Mouse (Mus musculus): ENCODE data around the gene Emc10. TPM values are rescaled to one million over a fixed set of nuclear protein-coding genes. Genes with fewer than 3 reads are reported as not detected.

The Emc10 gene
- polyA plus RNA-seq, 1 experiment from 2014 or later, result 97.0 TPM

DNA sequence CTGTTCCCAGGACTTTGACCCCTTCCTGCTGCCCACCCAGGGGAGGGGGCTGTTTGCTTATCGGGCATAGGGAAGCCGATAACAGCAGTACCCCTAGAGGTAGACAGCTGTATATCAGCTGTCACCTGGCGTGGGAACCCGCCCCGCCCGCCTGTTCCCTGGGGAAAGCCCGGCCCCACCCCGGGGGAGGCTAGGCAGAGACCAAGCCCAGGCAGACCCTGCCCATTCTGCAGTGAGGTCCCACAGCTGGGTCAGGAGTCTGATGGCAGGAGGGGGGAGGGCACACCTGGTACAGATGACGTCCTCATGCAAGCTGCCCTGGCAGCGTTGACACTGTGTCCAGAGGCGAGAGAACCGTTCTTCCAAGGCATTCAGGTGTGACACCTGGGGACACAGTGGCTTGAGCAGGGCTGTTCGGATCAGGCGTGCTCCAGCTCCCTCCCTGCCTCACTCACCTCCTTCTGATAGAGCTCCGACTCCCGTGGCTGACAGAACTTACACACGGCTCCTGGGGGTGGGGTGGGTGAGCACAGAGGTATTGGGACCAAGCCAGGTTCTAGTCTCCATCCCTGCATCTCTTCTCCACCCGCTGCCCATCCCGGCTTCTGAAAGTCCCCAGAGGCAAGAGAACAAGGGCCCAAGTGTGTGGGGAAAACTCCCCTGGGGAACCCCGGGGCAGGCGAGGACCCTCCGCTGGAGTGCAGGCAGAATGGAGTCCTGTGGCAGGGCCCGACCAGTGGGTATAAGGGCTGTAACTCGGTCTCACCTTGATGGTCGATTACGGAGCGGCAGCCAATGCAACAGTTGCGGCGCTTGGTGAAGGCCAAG is 36.8 kb upstream of the Emc10 start:
- H3K36me3 ChIP-seq, result peaks cover 36% of the 10 kb centered on the region
- peak; percentile 44 for ATAC-seq
- no peak overlapping the region for H3K4me3 ChIP-seq (replicated peaks)
- no peak overlapping the region for H3K4me2 ChIP-seq (replicated peaks)
- H3K9ac ChIP-seq, result no peak overlapping the region
- H3K27me3 ChIP-seq (replicated peaks), result no peaks in the 10 kb centered on the region; the same call in 1 of the 2 replicates
- H3K9me3 ChIP-seq, result no peaks in the 10 kb centered on the region
- H3K4me1 ChIP-seq (replicated peaks), result no peaks in the 10 kb centered on the region; the same call in 1 of the 2 replicates
- no peak overlapping the region for H3K27ac ChIP-seq
- 72% methylated on average over 29 of the region's 29 CpGs for WGBS

GRCm38 (mm10) chr7:44531946-44532732 is 35.8 kb upstream of the Emc10 start, which contains the start of gene Spib:
Spib (minus strand) TSS chr7:44532071.
- Histone ChIP-seq H3K9ac (no peak within 1 kb of the TSS), H3K27ac (no peak within 1 kb of the TSS), H3K4me1 (replicated peaks) (peaks cover 4% of the 10 kb centered on the region; the same call in 1 of the 2 replicates), H3K4me2 (replicated peaks) (no peak within 1 kb of the TSS), H3K9me3 (no peaks in the 10 kb centered on the region), H3K4me3 (replicated peaks) (no peak within 1 kb of the TSS), H3K36me3 (peaks cover 27% of the 10 kb centered on the region), H3K27me3 (replicated peaks) (no peaks in the 10 kb centered on the region; the same call in 1 of the 2 replicates)
- no peak for ATAC-seq
- WGBS, result 79% methylated on average over 4 of the region's 4 CpGs

DNA sequence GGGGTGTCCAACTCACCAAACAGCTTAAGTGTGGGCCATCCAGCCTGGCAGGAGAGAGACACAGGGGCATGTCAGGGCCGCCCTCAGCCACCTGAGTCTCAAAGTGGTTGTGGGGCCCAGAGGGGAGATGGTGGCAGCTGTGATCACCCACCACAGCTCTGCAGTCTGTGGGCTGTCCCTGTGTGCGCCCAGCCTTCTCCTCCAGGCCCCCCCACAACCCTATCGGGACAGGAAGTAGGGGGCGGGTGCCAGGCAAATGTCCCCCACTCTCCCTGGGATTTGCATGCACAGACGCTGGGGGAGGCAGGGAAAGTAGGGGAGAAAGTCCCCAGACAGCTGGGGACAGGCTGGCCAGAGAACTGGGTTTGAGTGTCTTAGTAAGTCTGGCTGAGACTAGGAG is 34.9 kb upstream of the Emc10 start:
- no peak overlapping the region for H3K27ac ChIP-seq
- 41% methylated on average over 5 of the region's 5 CpGs for WGBS
- ATAC-seq, result no peak
- no peak overlapping the region for H3K4me2 ChIP-seq (replicated peaks)
- H3K4me3 ChIP-seq (replicated peaks), result no peak overlapping the region
- H3K4me1 ChIP-seq (replicated peaks), result peaks cover 4% of the 10 kb centered on the region; the same call in 1 of the 2 replicates
- H3K9ac ChIP-seq, result no peak overlapping the region
- peaks cover 6% of the 10 kb centered on the region; the same call in 1 of the 2 replicates for H3K27me3 ChIP-seq (replicated peaks)
- peaks cover 24% of the 10 kb centered on the region for H3K36me3 ChIP-seq
- H3K9me3 ChIP-seq, result no peaks in the 10 kb centered on the region

- H3K9ac ChIP-seq, result no peak overlapping the region
Measured at GRCm38 (mm10) chr7:44530507-44530906, 34.2 kb upstream of the Emc10 start.

GRCm38 (mm10) chr7:44529518-44529917 is 33.2 kb upstream of the Emc10 start:
- Histone ChIP-seq H3K4me3 (replicated peaks) (no peak overlapping the region), H3K4me2 (replicated peaks) (no peak overlapping the region), H3K36me3 (peaks cover 15% of the 10 kb centered on the region), H3K27me3 (replicated peaks) (peaks cover 14% of the 10 kb centered on the region), H3K27ac (no peak overlapping the region), H3K4me1 (replicated peaks) (peaks cover 14% of the 10 kb centered on the region), H3K9me3 (no peaks in the 10 kb centered on the region), H3K9ac (no peak overlapping the region)
- WGBS, result 63% methylated on average over 5 of the region's 5 CpGs
- ATAC-seq, result no peak

More at GRCm38 (mm10) chr7:44530507-44530906, 34.2 kb upstream of the Emc10 start:
- Histone ChIP-seq H3K27me3 (replicated peaks) (peaks cover 7% of the 10 kb centered on the region; the same call in 1 of the 2 replicates), H3K4me2 (replicated peaks) (no peak overlapping the region), H3K4me1 (replicated peaks) (peaks cover 4% of the 10 kb centered on the region), H3K36me3 (peaks cover 17% of the 10 kb centered on the region), H3K4me3 (replicated peaks) (no peak overlapping the region), H3K27ac (no peak overlapping the region), H3K9me3 (no peaks in the 10 kb centered on the region)
- 82% methylated on average over 3 of the region's 3 CpGs for WGBS
- no peak for ATAC-seq

DNA sequence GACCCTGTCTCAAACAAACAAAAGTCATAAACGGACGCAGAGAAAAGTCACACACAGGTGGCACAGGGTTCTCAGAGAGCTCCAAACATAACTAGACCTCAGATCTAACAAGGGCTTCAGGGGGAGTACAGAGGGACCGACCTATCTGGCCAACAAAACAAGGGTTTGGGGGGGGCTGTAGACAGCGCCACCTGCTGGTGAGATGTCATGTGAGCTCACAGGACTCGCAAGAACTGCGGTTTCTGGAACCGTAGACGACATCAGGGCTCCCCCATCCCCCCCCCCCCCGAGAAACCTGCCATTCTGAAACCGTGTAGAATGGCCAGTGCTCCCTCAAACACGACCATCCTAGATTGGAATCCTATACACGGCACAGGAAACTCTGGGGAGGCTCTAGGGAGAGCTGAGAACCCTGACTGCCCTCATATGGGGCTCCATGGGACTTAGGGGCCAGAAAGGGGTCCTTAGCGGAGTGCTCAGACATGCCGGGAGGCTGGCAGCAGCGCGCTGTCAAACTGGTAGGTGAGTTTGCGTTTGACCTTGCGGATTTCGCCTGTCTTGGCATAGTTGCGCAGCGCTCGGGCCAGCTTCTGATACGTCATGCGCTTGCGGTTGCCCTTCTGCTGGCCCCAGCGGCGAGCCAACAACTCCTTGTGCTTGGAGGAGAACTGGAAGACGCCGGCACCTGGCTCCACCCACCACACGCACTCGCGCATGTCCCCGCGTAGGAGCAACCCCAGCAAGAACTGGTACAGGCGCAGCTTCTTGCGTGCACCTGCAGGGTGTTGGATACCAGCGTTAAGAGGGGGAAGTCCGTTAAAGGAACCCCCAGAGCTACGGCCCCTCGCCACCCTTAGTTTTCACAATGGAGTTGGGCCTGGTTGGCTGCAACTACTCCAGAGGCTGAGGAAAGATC is 31.4 kb upstream of the Emc10 start:
- ATAC-seq, result peak; percentile 64
- H3K36me3 ChIP-seq, result 0 out of 2 replicates have a peak, but pooled peaks cover 3% of the 10 kb centered on the region

DNA sequence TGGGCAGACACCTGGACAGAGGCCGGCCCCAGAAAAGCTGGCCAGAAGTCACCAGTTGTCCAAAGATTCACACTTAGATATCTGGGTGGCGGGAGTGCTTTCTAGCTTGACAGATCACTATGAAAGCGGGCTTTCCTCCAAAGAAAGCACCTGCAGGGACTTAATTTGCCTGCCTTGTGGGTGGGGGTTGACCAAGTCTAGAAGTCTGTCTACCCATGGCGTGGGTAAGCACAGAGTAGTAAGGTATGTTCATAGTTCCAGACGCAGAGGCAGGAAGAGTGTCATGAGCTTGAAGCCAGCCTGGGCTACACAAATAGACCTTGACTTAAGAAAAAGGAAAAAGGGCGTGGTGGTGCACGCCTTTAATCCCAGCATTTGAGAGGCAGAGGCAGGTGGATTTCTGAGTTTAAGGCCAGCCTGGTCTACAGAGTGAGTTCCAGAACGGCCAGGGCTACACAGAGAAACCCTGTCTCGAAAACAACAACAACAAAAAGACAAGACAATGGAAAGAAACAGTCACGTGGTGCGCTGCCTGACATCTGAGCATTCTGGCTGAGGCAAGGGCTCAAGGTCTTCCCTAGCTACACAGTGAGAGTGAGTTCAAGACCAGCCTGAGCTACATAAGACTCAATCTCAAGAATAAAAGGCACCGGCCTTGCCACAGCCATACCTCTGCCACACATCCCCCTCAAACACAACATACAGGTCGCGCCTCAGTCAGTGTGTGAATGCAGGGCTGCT is 30.3 kb upstream of the Emc10 start:
- no peak for ATAC-seq
- Histone ChIP-seq H3K9ac (no peak overlapping the region), H3K27ac (no peak overlapping the region), H3K4me1 (replicated peaks) (peaks cover 18% of the 10 kb centered on the region), H3K36me3 (no peaks in the 10 kb centered on the region), H3K9me3 (no peaks in the 10 kb centered on the region), H3K27me3 (replicated peaks) (peaks cover 39% of the 10 kb centered on the region), H3K4me3 (replicated peaks) (no peak overlapping the region), H3K4me2 (replicated peaks) (no peak overlapping the region)
- WGBS, result 90% methylated on average over 14 of the region's 14 CpGs

More for the DNA sequence above, 31.4 kb upstream of the Emc10 start:
- Histone ChIP-seq H3K27me3 (replicated peaks) (peaks cover 30% of the 10 kb centered on the region), H3K9me3 (no peaks in the 10 kb centered on the region), H3K4me2 (replicated peaks) (peak overlapping the region; percentile 87), H3K4me1 (replicated peaks) (peaks cover 15% of the 10 kb centered on the region), H3K27ac (no peak overlapping the region), H3K9ac (peak overlapping the region; percentile 38), H3K4me3 (replicated peaks) (peak overlapping the region; percentile 38)
- 6% methylated on average over 40 of the region's 40 CpGs for WGBS

DNA sequence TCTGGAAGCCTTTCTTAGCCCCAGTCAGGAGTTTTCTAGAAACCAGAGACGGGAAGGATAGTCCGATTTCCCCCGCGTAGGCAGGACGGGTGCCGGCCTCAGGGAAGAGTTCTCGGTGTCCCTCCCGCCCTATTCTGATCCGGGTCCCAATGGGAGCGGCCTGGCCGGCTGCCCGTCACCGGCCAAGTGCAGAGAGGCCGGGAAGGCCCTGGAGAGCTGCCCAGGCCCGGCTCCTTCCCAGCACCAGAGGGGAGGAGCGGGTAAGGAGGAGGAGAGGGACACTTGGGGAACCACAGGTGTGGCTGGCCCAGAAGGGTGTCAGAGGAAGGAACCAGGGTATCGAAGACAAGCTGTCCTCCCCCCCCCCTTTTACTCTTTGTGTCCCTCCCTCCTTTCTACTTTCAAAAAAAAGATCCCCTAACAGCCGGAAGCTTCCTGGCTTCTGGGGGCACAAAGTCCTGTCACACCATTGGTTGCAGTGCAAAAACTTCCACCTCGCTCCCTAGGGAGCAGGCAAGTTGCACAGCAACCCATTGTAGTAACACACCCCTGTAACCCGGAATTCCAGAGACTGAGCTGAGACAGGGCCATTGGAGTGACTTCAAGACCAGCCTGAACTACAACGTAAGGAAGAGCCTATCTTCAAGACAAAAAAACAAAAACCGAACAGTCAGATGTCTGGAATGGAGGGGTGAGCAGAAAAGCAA is 28.9 kb upstream of the Emc10 start:
- Histone ChIP-seq H3K4me2 (replicated peaks) (peak overlapping the region; percentile 50), H3K9ac (no peak overlapping the region), H3K36me3 (no peaks in the 10 kb centered on the region), H3K4me3 (replicated peaks) (no peak overlapping the region), H3K4me1 (replicated peaks) (peaks cover 20% of the 10 kb centered on the region), H3K9me3 (no peaks in the 10 kb centered on the region), H3K27me3 (replicated peaks) (peaks cover 39% of the 10 kb centered on the region), H3K27ac (no peak overlapping the region)
- WGBS, result 16% methylated on average over 22 of the region's 22 CpGs
- ATAC-seq, result peak; percentile 32; the same call in 1 of the 2 replicates

DNA sequence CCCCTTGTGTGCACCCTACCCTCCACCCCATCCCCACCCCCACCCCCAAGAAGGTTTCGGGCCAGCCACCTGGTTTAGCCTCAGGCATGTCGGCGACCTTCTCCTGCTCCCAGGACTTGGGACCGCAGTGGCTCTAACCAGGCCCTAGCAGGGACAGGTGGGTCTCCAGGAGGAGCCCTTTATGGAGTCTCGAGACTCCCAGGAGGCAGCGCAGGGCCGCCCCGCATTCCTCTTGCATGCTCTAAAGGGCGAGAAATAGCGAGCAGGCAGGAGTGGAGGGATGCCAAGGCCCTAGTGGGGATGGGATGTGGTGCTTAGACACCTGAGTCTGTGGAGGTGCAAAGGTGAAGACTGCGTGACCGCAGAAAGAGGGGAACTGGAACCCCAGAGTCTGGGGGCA is 28.2 kb upstream of the Emc10 start, which contains the start of gene Mybpc2:
TSS of gene Mybpc2 (minus strand) at position 155 of the 400 bp plus-strand sequence.
- H3K4me3 ChIP-seq (replicated peaks), result no peak within 1 kb of the TSS
- H3K9ac ChIP-seq, result no peak within 1 kb of the TSS
- peaks cover 20% of the 10 kb centered on the region for H3K4me1 ChIP-seq (replicated peaks)
- no peaks in the 10 kb centered on the region for H3K36me3 ChIP-seq
- no peaks in the 10 kb centered on the region for H3K9me3 ChIP-seq
- no peak for ATAC-seq
- 34% methylated on average over 12 of the region's 12 CpGs for WGBS
- H3K4me2 ChIP-seq (replicated peaks), result peak within 1 kb of the TSS; percentile 50
- H3K27me3 ChIP-seq (replicated peaks), result peaks cover 39% of the 10 kb centered on the region
- no peak within 1 kb of the TSS for H3K27ac ChIP-seq

GRCm38 (mm10) chr7:44523056-44523455 is 26.7 kb upstream of the Emc10 start:
- Histone ChIP-seq H3K4me2 (replicated peaks) (no peak overlapping the region), H3K4me1 (replicated peaks) (peaks cover 20% of the 10 kb centered on the region), H3K4me3 (replicated peaks) (no peak overlapping the region), H3K9me3 (no peaks in the 10 kb centered on the region), H3K36me3 (no peaks in the 10 kb centered on the region), H3K27me3 (replicated peaks) (peaks cover 39% of the 10 kb centered on the region), H3K27ac (no peak overlapping the region), H3K9ac (no peak overlapping the region)
- 69% methylated on average over 2 of the region's 2 CpGs for WGBS
- ATAC-seq, result no peak
